Mouse (Mus musculus): ENCODE results near the gene Socs2. TPM values are rescaled to one million over a fixed set of nuclear protein-coding genes. Genes with fewer than 3 reads are reported as not detected.

Gene Socs2
- total RNA-seq (2014; fragmentation: Nextera tagmentation) (202 TPM in 2 replicates), total RNA-seq (2017) (78.2 and 87.7 TPM in 2 replicates), polyA plus RNA-seq (2012) (136 and 149 TPM in 2 replicates)

- Histone ChIP-seq H3K9me3 (replicated peaks) (no peaks in the 10 kb centered on the region), H3K4me3 (ENCODE audit: low read depth, low read length) (peak within 1 kb of the TSS; percentile 88), H3K36me3 (replicated peaks) (peaks cover 9% of the 10 kb centered on the region), H3K27me3 (ENCODE audit: insufficient read depth, low read length) (peaks cover 9% of the 10 kb centered on the region), H3K4me1 (ENCODE audit: insufficient read depth, low read depth, low read length) (peaks cover 35% of the 10 kb centered on the region)
- ATAC-seq (ENCODE audit: extremely low read depth, insufficient number of reproducible peaks, low FRiP score, poor library complexity, severe bottlenecking) (peak; percentile 67), DNase-seq (ENCODE audit: low spot score) (peak; percentile 88)
- TF ChIP-seq GATA2 (IDR thresholded peaks at IDR 0.05; ENCODE audit: borderline replicate concordance, low read depth, low read length) (no peak), TAL1 (conservative IDR thresholded peaks at IDR 0.05; ENCODE audit: low read depth, low read length) (no peak), POLR2AphosphoS5 (IDR thresholded peaks at IDR 0.05; ENCODE audit: insufficient replicate concordance, low read depth, low read length) (no peak), GATA1 (IDR thresholded peaks at IDR 0.05; ENCODE audit: borderline replicate concordance, low read length) (no peak), CTCF (IDR thresholded peaks at IDR 0.05; ENCODE audit: low read depth, low read length) (no peak)
These were observed at the start of gene Socs2 for GRCm38 (mm10) chr10:95416685-95417495. TSS of gene Socs2 (minus strand) at chr10:95417180.

- no peaks in the 10 kb centered on the region for H3K36me3 ChIP-seq (replicated peaks)
- no peak for DNase-seq (ENCODE audit: low spot score)
- ATAC-seq (ENCODE audit: extremely low read depth, insufficient number of reproducible peaks, low FRiP score, poor library complexity, severe bottlenecking), result no peak
These were observed 48.5 kb upstream of the Socs2 start for GRCm38 (mm10) chr10:95465485-95465896.

GRCm38 (mm10) chr10:95464527-95464926 lies 47.5 kb upstream of the Socs2 start:
- H3K27me3 ChIP-seq (ENCODE audit: insufficient read depth, low read length), result peaks cover 7% of the 10 kb centered on the region
- no peak overlapping the region for H3K4me3 ChIP-seq (ENCODE audit: low read depth, low read length)
- no peaks in the 10 kb centered on the region for H3K4me1 ChIP-seq (ENCODE audit: insufficient read depth, low read depth, low read length)
- no peaks in the 10 kb centered on the region for H3K9me3 ChIP-seq (replicated peaks)
- TF ChIP-seq TAL1 (conservative IDR thresholded peaks at IDR 0.05; ENCODE audit: low read depth, low read length) (no peak), POLR2AphosphoS5 (IDR thresholded peaks at IDR 0.05; ENCODE audit: insufficient replicate concordance, low read depth, low read length) (no peak), GATA1 (IDR thresholded peaks at IDR 0.05; ENCODE audit: borderline replicate concordance, low read length) (no peak), GATA2 (IDR thresholded peaks at IDR 0.05; ENCODE audit: borderline replicate concordance, low read depth, low read length) (no peak), CTCF (IDR thresholded peaks at IDR 0.05; ENCODE audit: low read depth, low read length) (no peak)
- DNase-seq (ENCODE audit: low spot score) (no peak), ATAC-seq (ENCODE audit: extremely low read depth, insufficient number of reproducible peaks, low FRiP score, poor library complexity, severe bottlenecking) (no peak)
- no peaks in the 10 kb centered on the region for H3K36me3 ChIP-seq (replicated peaks)

More at GRCm38 (mm10) chr10:95465485-95465896, 48.5 kb upstream of the Socs2 start:
- H3K4me3 ChIP-seq (ENCODE audit: low read depth, low read length), result no peak overlapping the region
- no peaks in the 10 kb centered on the region for H3K4me1 ChIP-seq (ENCODE audit: insufficient read depth, low read depth, low read length)
- H3K9me3 ChIP-seq (replicated peaks), result no peaks in the 10 kb centered on the region
- peaks cover 4% of the 10 kb centered on the region for H3K27me3 ChIP-seq (ENCODE audit: insufficient read depth, low read length)
- no peak for TF ChIP-seq POLR2AphosphoS5 (IDR thresholded peaks at IDR 0.05; ENCODE audit: insufficient replicate concordance, low read depth, low read length)
- no peak for TF ChIP-seq CTCF (IDR thresholded peaks at IDR 0.05; ENCODE audit: low read depth, low read length)
- no peak for TF ChIP-seq GATA2 (IDR thresholded peaks at IDR 0.05; ENCODE audit: borderline replicate concordance, low read depth, low read length)
- TF ChIP-seq TAL1 (conservative IDR thresholded peaks at IDR 0.05; ENCODE audit: low read depth, low read length), result no peak
- TF ChIP-seq GATA1 (IDR thresholded peaks at IDR 0.05; ENCODE audit: borderline replicate concordance, low read length), result no peak

DNA sequence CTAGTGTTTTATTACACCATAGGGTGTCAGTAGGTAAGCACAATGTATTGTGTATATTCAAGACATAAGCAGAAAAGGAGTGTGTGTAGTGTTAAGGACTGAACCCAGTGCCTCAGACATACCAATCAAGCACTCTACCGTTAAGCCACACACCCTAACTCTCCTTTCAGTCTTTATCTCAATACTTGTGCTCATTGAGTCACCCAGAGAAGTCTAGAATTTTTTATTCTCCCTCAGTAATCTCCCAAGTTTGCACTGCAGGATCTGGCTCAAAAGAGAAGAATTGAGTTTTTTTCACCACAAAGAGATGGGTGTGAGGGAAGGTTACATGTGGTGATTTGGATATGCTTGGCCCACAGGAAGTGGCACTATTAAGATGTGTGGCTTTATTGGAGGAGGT lies 45.3 kb upstream of the Socs2 start:
- 0 out of 2 replicates have a peak, but pooled peaks cover 2% of the 10 kb centered on the region for H3K4me1 ChIP-seq (ENCODE audit: insufficient read depth, low read depth, low read length)
- TF ChIP-seq POLR2AphosphoS5 (IDR thresholded peaks at IDR 0.05; ENCODE audit: insufficient replicate concordance, low read depth, low read length) (no peak), CTCF (IDR thresholded peaks at IDR 0.05; ENCODE audit: low read depth, low read length) (no peak), TAL1 (conservative IDR thresholded peaks at IDR 0.05; ENCODE audit: low read depth, low read length) (no peak), GATA1 (IDR thresholded peaks at IDR 0.05; ENCODE audit: borderline replicate concordance, low read length) (no peak), GATA2 (IDR thresholded peaks at IDR 0.05; ENCODE audit: borderline replicate concordance, low read depth, low read length) (no peak)
- H3K36me3 ChIP-seq (replicated peaks), result no peaks in the 10 kb centered on the region
- ATAC-seq (ENCODE audit: extremely low read depth, insufficient number of reproducible peaks, low FRiP score, poor library complexity, severe bottlenecking) (no peak), DNase-seq (ENCODE audit: low spot score) (no peak)
- H3K4me3 ChIP-seq (ENCODE audit: low read depth, low read length), result no peak overlapping the region
- H3K27me3 ChIP-seq (ENCODE audit: insufficient read depth, low read length), result peaks cover 9% of the 10 kb centered on the region
- H3K9me3 ChIP-seq (replicated peaks), result no peaks in the 10 kb centered on the region

DNA sequence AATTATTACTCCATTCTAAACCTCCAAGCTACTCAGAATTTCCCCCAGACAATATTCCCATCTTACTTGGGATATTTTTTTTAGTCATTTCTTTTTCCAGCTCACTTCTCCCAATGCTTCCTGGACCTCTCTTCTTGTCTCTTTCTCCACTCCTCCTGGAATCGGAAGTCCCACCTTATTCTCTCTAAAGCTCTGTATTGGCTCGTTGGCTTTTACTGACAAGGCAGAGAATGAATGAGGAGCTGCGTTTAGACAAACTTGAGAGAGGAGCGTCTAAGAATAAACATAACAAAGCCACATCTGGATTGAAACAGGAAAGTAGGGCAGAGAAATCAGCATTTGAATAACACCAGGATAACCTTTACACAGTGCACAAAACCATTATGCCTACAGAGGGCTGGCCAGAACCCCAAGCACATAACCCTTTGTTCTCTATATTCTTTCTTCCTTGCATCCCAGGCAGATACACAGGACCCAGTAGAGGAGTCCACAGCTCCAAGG lies 44.1 kb upstream of the Socs2 start:
- ATAC-seq (ENCODE audit: extremely low read depth, insufficient number of reproducible peaks, low FRiP score, poor library complexity, severe bottlenecking) (no peak), DNase-seq (ENCODE audit: low spot score) (no peak)
- H3K36me3 ChIP-seq (replicated peaks), result no peaks in the 10 kb centered on the region
- TF ChIP-seq GATA1 (IDR thresholded peaks at IDR 0.05; ENCODE audit: borderline replicate concordance, low read length) (no peak), POLR2AphosphoS5 (IDR thresholded peaks at IDR 0.05; ENCODE audit: insufficient replicate concordance, low read depth, low read length) (no peak), CTCF (IDR thresholded peaks at IDR 0.05; ENCODE audit: low read depth, low read length) (no peak), GATA2 (IDR thresholded peaks at IDR 0.05; ENCODE audit: borderline replicate concordance, low read depth, low read length) (no peak), TAL1 (conservative IDR thresholded peaks at IDR 0.05; ENCODE audit: low read depth, low read length) (no peak)
- H3K9me3 ChIP-seq (replicated peaks), result no peaks in the 10 kb centered on the region
- H3K4me1 ChIP-seq (ENCODE audit: insufficient read depth, low read depth, low read length), result 0 out of 2 replicates have a peak, but pooled peaks cover 2% of the 10 kb centered on the region
- no peak overlapping the region for H3K4me3 ChIP-seq (ENCODE audit: low read depth, low read length)
- H3K27me3 ChIP-seq (ENCODE audit: insufficient read depth, low read length), result peaks cover 9% of the 10 kb centered on the region

Data from G1E (cell line).